Mouse (Mus musculus) kidney, adult 18-20 months (tissue): Measurements from ENCODE around the gene Gm49368.
"Not testable (repeated sequence)": the region's sequence is repeated elsewhere in the genome, so short reads cannot be mapped to it uniquely, and the experiment has no call there.

Source experiments
- DNase-seq: peaks from one replicate; pipeline ENCODE4 v3.0.0; 2021

The Gm49368 gene

DNA sequence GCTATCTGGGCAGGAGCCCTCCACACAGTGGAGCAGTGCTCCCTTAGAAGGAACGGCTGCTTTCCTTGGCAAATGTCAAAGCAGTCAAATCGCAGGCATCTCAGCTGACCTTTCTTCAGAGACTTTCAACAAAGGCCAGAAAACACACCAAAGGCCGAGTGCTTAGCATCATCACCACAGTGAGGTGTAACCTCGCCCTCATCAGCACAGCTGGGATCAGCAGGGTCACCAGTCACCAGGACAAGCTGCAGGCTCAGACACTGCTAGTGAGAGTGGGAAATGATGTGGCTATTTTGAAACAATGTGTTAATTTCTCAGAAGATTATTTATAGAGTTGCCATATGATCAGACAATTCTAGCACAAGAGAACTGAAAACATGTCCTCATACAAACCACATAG lies 74.4 kb downstream of the Gm49368 start:
- DNase-seq, result no peak

- DNase-seq, result no peak
These were observed 77.1 kb downstream of the Gm49368 start for GRCm38 (mm10) chr7:128139611-128140010.

DNA sequence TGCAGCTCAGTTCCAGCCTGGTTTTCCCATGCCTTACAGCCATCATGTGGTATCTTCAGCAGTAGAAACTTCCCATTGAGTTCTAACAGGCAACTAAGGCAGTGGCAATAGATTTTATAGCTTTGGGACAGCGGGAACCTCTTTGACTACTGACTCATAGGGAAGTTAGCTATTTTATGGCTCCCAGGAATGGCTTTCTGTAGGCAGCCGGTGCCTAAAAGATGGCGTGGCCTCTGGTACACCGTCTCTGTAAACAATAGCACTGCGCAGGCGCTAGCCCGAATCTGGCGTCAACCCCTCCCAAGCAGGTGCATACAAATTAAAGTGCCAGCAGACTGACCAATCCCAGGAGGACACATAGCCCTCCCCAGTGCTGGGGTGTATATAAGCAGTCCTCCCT lies 88.5 kb downstream of the Gm49368 start:
- DNase-seq, result no peak

GRCm38 (mm10) chr7:128154076-128154475 lies 91.6 kb downstream of the Gm49368 start, which contains the start of gene Itgad:
Gene Itgad (plus strand): TSS chr7:128154376.
- DNase-seq, result no peak

DNA sequence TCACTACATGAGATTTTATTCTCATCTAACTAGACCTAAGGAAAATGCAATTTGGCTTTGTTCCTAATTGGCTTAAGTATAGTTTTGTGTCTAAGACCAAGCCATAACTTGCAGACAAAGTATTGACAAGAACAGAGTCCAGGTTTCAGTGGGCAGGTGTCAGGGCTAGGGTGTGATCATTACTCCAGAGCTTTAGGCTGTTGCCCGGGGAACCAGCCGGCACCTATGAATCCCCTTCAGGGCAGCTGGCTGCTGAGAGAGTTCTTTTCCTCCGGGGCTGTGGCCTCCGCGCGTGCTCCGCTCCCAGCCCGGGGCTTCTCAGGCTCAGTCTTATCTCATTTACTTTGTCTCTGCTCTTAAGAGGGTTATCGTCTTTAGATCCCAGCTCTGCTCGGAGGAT lies 92.4 kb downstream of the Gm49368 start:
- DNase-seq, result no peak

- DNase-seq, result not testable (repeated sequence)
These were observed 96.3 kb downstream of the Gm49368 start for GRCm38 (mm10) chr7:128158688-128159354.

DNA sequence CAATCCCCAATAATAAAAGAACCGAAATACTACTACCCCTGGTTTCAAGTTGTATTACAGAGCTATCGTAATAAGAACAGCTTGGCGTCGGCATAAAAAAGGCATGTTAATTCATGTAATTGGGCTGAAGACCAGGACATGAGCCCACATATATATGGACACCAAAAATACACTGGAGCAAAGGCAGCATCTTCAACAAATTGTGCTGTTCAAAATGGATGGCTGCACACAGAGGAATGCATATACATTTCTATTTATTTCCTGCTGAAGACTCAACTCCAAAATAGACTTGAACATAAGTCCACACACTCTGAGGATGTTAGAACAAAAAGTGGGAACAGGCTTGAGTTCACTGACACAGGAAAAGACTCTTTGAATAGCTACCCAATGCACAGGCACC lies 101.5 kb downstream of the Gm49368 start:
- no peak for DNase-seq

DNA sequence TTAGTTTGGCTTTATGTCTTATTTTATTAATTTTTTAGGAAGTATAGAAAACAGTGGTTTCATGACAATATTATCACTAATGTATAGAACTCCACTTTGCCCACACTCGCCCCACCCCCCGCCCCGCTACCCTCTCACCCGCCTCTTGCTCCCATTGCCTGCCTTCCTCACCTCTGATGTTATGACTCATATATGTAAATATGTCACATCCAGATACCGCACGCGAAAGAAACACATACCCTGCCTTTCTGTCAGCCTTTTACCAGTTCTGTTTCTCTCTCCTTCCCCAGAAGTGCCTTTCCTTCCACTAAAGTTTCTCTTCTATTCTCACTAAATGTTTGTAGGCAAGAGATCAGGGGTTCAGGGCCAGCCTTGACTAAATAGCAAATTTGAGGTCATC lies 103.9 kb downstream of the Gm49368 start:
- DNase-seq, result no peak

- no peak for DNase-seq
These were observed 107.5 kb downstream of the Gm49368 start for GRCm38 (mm10) chr7:128169996-128170395.
